Mouse (Mus musculus) adrenal gland, postnatal 36 days (tissue): ENCODE results near the gene Syt13. TPM values are rescaled to one million over a fixed set of nuclear protein-coding genes. Genes with fewer than 3 reads are reported as not detected.
A peak's percentile ranks its signal among the peaks of the same experiment; 100 is the strongest.

ENCODE experiments used
- DNase-seq, 2 experiments: peaks; one replicate each; pipeline ENCODE4 v3.0.0; 2021; ENCODE audit warnings: mixed read lengths in 1 of 2
- total RNA-seq, 2 experiments: library from RNA; stranded (reverse); gene quantifications; 2 replicates each; pipeline ENCODE4 v1.2.3; 2021

Syt13 gene
- total RNA-seq, 2 experiments from 2014 or later: 1.1 to 2.0 TPM

- no peak for DNase-seq
These were observed 9.9 kb downstream of the Syt13 start for GRCm38 (mm10) chr2:92924677-92925259.

- no peak for DNase-seq
These were observed 14.8 kb downstream of the Syt13 start for GRCm38 (mm10) chr2:92929696-92930095.

GRCm38 (mm10) chr2:92931061-92931460 is 16.2 kb downstream of the Syt13 start:
- DNase-seq: no peak

GRCm38 (mm10) chr2:92933379-92933778 is 18.5 kb downstream of the Syt13 start:
- DNase-seq: no peak

GRCm38 (mm10) chr2:92934312-92934982 is 19.5 kb downstream of the Syt13 start:
- no peak for DNase-seq

- no peak for DNase-seq
These were observed 20.6 kb downstream of the Syt13 start for GRCm38 (mm10) chr2:92935483-92935882.

- DNase-seq: no peak
These were observed 23.2 kb downstream of the Syt13 start for GRCm38 (mm10) chr2:92938063-92938462.

- peak; percentile 23 to 33 for DNase-seq
These were observed 23.9 kb downstream of the Syt13 start for GRCm38 (mm10) chr2:92938827-92939226.

GRCm38 (mm10) chr2:92940963-92941362 is 26.1 kb downstream of the Syt13 start:
- no peak for DNase-seq

- DNase-seq: no peak
These were observed 26.6 kb downstream of the Syt13 start for GRCm38 (mm10) chr2:92941463-92941862.

GRCm38 (mm10) chr2:92943406-92943805 is 28.5 kb downstream of the Syt13 start:
- peak; percentile 47 to 77 for DNase-seq

- no peak for DNase-seq
These were observed 29.5 kb downstream of the Syt13 start for GRCm38 (mm10) chr2:92944356-92944755.

GRCm38 (mm10) chr2:92945125-92945746 is 30.3 kb downstream of the Syt13 start:
- peak in 1 of 2 experiments; percentile 18 for DNase-seq

- DNase-seq: no peak
These were observed 31.1 kb downstream of the Syt13 start for GRCm38 (mm10) chr2:92945824-92946598.

GRCm38 (mm10) chr2:92947981-92948698 is 33.2 kb downstream of the Syt13 start:
- DNase-seq: peak; percentile 49 to 55

- DNase-seq: peak in 1 of 2 experiments; percentile 11
These were observed 33.9 kb downstream of the Syt13 start for GRCm38 (mm10) chr2:92948699-92949300.

GRCm38 (mm10) chr2:92949518-92949917 is 34.6 kb downstream of the Syt13 start:
- peak in 1 of 2 experiments; percentile 18 for DNase-seq

GRCm38 (mm10) chr2:92953450-92953849 is 38.6 kb downstream of the Syt13 start:
- no peak for DNase-seq

GRCm38 (mm10) chr2:92954404-92955114 is 39.7 kb downstream of the Syt13 start:
- peak; percentile 78 to 82 for DNase-seq

- DNase-seq: peak; percentile 36 to 37
These were observed 42.0 kb downstream of the Syt13 start for GRCm38 (mm10) chr2:92956943-92957342.

GRCm38 (mm10) chr2:92958640-92959039 is 43.7 kb downstream of the Syt13 start:
- no peak for DNase-seq
